Mouse (Mus musculus) layer of hippocampus, adult 8-10 months (tissue): Measurements from ENCODE around the gene Prss56. TPM values are rescaled to one million over a fixed set of nuclear protein-coding genes. Genes with fewer than 3 reads are reported as not detected.

ENCODE experiments used
- DNase-seq, 2 experiments: peaks; one replicate each; pipeline ENCODE4 v3.0.0; 2022; ENCODE audit warnings: low spot score in 2 of 2
- total RNA-seq, 4 experiments: library from RNA; stranded (reverse); gene quantifications; 2 replicates each; pipeline ENCODE4 v1.2.4; 2022

Prss56 gene
- total RNA-seq, 4 experiments from 2014 or later = 0.14 TPM; not detected in 3

DNA sequence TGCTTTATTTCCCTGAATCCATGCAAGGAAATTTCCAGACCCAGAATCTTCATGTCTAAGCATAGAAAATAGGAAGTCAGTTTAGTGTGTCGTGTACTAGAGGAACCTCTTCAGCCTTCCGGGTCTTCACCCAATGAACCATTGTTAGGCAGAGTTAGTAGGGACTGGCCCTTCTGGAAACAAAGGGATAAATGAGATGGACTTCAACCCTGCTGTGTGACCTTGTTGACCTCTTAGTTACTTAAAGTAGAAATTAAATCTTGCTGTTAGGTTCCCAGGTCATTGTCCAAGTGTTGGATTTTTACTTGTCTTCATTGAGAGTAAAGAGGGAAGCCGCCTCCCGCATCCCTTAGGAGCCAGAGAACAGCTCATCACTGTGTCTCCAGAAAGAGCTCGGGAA is 47.5 kb downstream of the Prss56 start:
- no peak for DNase-seq

DNA sequence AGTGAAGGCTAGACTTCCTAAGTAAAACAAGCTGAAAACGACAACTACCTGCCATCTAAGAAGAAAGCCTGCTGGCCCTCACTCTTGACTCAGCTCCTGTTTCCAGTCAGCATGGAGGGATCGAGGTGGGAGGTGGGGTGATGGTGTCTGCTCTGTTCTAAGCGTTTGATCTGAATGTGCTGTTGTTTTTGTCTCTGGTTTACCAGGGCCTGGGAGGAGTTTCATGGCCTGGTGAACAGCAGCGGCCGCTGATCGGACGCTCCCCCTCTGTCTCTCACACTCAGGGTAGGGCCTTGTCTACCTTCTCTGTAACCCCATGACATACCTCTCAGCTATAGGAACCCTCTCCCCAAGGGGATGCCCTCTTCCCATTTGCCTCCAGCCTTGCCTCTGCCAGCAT is 49.1 kb downstream of the Prss56 start:
- DNase-seq = no peak

Other genes with a start within 250 kb of the Prss56 start
- not detected for gene Alppl2, start 93.4 kb upstream of the Prss56 start, total RNA-seq
- gene Alpi, start 81.7 kb upstream of the Prss56 start, total RNA-seq = under 1 TPM in 1 of 4 experiments, not detected in 3; 0.20 TPM
- gene Akp3, start 58.3 kb upstream of the Prss56 start, total RNA-seq = not detected
- gene Ecel1, start 26.8 kb upstream of the Prss56 start, total RNA-seq = 1 to 10 TPM; 2.3 to 5.3 (median 3.7) TPM
- gene Chrnd, start 7.3 kb downstream of the Prss56 start, total RNA-seq = not detected
- not detected for gene Chrng, start 21.3 kb downstream of the Prss56 start, total RNA-seq
- 10 to 100 TPM; 54.7 to 68.0 (median 59.8) TPM for gene Eif4e2, start 30.6 kb downstream of the Prss56 start, total RNA-seq
- gene Efhd1, start 81.0 kb downstream of the Prss56 start, total RNA-seq = 10 to 100 TPM; 14.7 to 17.4 (median 16.3) TPM
- 100 to 1,000 TPM; 130 to 170 (median 151) TPM for gene Gigyf2, start 143.7 kb downstream of the Prss56 start, total RNA-seq
- 1 to 10 TPM; 2.1 to 4.6 (median 2.7) TPM for gene Kcnj13, start 211.4 kb downstream of the Prss56 start, total RNA-seq